Mouse (Mus musculus) mouse trophoblast stem cell (cell line): ENCODE results near the gene Zfp704.

Experiments
- in situ Hi-C, 2 experiments: fragments of 300-500 bp; cut with MseI, MboI; formaldehyde crosslinking; loops; 2 replicates in 1 of 2; 3 replicates in 1 of 2; pipeline ENCODE4 v1.15.1; 2025

Gene Zfp704

DNA sequence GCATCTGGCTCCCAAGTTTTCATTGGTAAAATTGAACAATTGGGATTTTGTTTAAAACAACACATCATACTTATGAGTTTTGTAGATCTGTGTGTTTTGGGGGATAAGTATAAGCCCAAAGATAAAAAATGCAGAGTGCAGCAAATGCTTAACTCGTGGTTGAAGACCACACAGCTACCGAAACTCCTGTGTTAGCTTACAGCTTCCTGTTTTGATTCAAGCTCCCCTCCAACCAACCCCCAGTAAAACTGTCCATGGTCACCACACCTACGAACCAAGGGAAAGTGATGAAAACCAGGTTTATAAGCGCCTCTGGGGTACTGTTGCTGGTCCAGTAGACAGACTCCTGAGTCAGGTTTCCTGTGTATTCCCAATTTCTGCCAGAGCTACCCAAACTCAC, 144.2 kb downstream of the Zfp704 start:
- in situ Hi-C loops: no loop called here

DNA sequence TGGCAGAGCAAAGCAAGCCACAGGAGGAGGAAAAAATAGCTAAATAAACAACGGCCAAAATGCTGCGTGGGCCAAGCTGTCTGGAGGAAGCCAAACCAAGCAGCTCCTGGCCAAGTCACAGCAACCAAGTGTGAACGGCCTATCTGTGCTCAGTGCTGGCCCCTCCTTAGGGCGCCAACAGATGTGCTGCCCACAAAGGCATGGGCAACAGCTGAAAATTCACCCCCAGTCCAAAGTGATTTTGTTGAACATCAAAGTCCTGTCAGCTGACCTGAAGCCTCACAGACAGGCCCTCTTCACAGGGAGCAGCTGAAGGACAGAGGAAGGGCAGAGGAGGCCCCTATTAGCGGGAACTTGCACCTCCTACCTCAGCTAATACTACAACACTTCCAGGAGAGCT, 148.2 kb downstream of the Zfp704 start:
- in situ Hi-C loops: no loop called here

DNA sequence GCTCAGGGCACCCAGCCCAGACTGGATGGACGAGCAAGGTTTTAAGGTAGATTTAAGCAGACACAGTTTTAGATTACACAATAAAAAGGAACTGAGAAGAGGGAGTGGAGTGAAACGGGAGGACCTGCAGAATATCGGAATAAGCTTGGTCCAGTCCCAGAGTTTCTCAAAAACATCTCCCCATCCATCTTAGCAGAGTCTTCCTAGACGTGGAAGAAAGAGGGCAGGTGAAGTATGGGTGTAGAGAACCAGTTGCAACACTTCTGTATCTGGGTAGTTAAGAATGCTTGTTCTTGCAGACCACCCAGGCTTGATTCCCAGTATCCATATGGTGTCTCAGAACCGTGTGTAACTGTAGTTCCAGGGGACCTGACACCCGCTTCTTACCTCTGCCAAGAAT, 149.6 kb downstream of the Zfp704 start:
- in situ Hi-C loops: no loop called here

DNA sequence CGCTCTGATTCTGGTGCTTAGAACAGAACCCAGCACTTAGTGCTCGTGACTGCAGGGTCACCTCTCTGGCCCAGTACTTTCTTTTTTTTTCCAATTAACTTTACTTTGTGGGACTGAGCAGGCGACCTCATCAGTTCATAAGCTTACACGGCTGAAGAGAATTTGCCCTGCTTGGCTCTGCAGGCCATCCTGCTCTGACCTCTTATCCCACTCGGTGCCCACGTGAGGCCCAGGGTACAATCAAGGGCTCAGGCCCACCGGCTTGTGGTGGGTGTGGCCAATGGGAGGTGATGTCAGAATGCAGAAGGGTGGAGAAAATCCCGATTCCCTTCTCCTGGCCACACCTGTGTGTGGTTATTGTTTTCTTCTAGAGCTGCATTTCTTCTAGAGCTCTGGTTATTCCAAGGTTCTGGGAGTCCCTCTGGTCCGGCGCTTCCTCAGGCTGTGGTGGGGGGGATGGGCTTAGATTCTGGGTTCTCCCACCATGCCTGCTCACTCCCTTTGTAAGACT, 153.4 kb downstream of the Zfp704 start:
- in situ Hi-C loops: no loop called here

DNA sequence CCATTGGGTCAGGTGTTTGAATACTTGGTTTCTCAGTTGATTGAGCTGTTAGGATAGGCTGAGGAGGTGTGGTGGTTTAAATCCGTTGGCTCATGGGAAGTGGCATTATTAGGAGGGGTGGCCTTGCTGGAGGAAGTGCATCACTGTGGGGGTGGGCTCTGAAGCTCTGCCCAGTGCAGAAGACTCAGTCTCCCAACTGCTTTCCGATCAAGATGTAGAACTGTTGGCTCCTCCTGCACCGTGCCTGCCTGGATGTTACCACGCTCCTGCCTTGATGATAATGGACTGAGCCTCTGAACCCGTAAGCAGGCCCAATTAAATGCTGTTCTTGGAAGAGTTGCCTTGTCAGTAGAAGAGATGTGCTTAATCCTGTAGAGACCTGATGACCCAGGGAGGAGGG, 154.5 kb downstream of the Zfp704 start:
- in situ Hi-C loops: no loop called here

DNA sequence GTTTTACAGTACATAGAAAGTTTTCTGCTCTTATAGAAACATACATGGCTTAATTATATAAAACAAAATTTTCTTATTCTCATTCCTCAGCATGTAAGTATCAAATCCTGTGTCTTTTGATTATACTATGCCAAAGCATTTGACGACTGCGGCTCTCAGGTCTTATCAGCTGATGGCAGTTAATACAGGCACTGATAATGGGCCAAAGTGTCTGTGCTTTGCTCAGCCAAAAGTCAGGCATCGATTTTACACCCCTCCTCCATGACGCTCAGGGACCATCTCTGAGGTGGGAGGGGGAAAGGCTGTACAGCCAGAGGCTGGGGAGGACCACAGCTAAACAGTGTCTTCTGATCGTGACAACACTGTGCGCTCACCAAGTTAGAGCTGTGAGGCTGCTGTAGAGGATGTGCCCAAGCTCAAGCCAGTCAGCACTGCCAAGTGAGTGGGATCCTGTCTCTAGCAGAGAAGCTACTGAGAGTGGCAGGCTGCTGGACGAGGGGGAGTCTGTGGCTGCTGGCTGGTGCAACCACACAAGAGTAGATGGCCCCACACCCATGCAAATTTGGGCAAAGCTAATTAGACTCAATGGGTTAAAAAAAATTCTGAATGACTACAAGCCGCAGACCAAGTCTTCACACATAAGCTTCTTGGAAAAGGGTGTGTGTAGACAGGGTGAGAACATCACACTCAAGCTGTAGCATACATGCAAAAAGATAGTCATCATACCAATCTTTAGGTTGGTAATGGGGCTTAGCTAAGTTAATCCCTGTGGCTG, 155.1 kb downstream of the Zfp704 start:
- in situ Hi-C loops: no loop called here

DNA sequence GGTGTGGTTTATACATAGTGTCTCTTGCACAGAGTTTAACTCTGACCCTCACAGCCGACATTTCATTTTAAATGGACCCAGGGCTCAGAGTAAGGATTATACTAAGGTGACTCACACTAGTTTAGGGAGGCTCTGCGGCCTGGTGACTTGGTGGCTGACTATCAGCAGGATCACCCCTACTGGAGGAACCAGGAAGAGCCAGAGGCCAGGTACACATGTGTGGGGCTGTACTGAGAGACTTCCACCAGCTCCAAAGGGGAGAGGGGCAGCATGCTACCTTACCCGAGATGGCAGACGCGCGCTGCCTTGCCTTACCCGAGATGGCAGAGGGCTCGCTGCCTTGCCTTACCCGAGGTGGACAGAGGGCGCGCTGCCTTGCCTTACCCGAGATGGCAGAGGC, 159.4 kb downstream of the Zfp704 start:
- in situ Hi-C loops: no loop called here

DNA sequence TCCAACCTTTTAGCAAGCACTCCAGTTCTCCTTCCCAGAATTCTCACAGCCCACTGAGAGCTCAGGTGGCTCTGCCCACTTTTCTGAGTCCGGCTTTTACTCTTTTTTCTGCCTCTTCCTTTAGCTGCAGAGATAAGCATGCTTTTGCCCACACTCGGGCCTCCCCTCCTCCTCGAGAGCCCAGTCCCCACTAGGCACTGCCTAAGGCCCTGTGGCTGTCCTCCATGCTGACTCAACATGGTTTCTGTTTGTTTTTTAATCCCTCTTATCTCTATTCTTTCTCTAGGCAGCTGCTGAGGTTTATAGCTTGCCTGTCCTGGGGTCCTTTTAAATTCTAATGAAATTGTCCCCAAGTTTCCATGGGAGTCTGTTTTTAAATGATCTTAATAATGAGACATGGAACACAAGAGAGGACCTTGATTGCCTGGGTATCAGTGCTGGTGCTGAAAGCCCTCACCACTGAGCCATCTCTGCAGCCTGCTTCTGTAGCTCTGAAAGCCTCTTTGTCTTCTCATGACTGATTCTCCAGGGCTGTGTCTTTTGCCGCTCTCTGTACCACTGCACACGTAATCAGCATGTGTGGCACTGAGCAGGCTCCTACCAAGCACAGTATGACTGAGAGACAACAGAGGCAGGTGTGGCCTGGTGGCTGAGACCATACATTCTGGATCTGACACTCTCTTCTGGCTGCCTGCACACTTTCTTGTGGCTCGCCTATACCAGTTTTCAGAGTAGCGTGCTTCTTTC, 160.5 kb downstream of the Zfp704 start:
- in situ Hi-C loops: no loop called here

- in situ Hi-C loops: no loop called here
These were observed 161.3 kb downstream of the Zfp704 start for GRCm38 (mm10) chr3:9448541-9448940.

GRCm38 (mm10) chr3:9444558-9444957, 165.3 kb downstream of the Zfp704 start:
- in situ Hi-C loops: no loop called here

GRCm38 (mm10) chr3:9443981-9444380, 165.9 kb downstream of the Zfp704 start:
- in situ Hi-C loops: no loop called here

DNA sequence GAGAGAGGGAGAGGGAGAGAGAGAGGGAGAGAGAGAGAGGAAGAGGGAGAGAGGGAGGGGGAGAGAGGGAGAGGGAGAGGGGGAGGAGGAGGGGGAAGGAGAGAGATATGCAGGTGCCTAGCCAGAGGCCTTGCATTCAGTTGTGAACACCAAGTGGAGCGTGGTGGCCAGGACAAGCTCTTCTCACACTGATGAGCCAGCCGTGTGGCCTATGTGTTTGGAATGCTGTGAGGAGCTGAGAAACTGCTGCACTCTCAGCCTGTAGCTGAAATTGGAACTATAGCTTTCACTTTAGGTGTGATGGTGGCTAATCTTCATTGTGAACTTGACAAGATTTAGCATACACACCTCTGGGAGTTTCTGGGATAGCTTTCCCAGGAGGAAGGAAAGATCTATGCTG, 166.4 kb downstream of the Zfp704 start:
- in situ Hi-C loops: no loop called here

DNA sequence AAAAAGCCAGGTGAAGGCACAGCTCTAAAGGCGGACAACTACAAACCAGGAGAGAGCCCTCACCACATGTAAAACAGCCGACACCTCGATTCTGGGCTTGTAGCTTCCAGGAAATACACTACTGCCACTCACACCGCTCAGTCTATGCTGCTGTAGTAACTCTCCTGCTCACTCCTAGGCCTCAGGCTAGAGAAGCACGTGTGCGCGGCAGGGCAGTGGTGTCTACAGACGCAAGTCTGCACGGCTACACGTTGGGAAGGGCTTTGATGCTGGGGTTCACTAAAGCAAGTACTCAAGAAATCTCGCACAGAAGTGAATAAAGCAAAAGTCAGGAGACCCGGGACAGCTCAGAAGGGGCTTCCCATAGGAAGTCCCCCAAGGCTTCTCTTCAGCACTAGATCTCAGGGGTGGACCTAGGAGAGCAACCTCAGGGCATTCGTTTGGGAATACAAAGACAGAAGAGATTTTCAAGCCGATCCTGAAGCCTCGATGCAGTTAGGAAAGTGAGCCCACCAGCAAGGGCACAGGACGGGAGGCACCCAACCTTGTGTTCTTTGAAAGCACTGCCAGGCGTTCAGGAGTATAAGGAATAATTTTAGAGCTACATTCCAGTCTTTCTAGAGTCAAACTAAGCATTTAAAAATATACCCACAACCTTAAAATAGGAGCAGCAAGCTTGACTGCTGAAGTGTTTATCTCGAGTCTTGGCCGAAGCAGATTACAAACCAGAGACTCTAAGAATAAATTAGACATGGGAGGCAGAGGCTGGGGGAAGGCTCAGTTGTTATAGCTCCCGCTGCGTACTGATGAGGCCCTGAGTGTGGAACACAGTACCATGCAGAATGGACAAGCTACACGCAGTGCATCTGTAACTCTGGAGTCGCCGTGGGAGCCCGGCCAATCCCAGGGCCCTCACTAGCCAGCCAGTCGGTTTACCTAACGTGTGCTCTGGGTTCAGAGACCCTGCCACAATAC, 168.0 kb downstream of the Zfp704 start:
- in situ Hi-C loops: no loop called here

- in situ Hi-C loops: no loop called here
These were observed 169.4 kb downstream of the Zfp704 start for GRCm38 (mm10) chr3:9440466-9440865.

GRCm38 (mm10) chr3:9439619-9440286, 170.1 kb downstream of the Zfp704 start:
- in situ Hi-C loops: no loop called here

DNA sequence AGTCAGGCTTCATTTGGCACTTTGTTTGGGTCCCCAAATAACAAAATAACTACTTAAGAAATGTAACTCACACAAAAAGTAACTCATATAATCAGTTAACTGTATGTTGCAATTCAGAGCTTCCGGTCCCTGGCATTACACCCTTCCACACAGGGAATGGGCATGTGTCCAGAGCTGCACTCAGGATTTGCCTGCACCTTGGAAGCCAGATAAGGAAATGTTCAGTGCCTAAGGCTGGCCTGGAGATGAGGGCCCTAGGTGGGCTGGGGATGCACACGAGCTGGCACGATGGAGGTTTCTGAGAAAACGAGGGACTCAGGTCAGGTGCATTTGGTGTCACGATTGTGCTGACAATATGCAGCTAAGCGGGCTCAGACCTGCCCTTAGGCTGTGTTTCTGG, 173.6 kb downstream of the Zfp704 start:
- in situ Hi-C loops: no loop called here

DNA sequence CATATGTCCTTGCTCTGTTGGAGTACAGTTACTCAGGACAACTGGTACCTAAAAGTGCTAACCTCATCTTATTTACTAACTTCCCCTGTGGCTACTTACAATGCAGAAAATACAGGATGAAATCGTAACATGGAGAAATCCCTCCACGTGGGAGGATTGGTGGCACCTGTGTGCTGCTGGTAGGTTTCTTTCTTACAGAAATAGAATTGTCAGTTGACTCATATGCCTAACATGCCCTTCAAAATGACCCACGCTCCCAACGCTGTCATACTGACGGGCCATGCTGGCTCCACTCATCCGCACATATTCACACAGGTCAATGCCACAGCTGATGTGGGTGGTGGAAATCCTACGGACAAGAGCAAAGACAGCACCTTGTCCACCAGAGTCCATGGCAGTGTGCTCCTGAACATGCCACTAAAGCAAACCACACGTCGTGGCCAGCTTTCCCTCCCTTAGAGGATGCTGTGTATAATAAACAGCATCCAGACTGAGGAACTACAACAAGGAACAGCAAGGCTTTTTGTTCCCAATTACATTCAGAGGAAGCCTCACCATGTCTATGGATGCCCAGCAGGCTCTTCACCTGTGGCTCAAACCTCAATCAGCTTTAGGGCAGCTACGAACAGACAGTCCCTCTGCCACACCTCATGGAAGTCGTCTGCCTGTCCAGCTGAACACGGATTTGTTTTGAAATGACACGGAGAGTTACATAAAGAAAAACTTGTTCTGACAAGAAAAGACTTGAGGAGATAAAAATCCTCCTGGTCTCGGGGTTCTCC, 175.3 kb downstream of the Zfp704 start:
- in situ Hi-C loops: no loop called here

GRCm38 (mm10) chr3:9432796-9433526, 176.9 kb downstream of the Zfp704 start:
- in situ Hi-C loops: no loop called here

- in situ Hi-C loops: no loop called here
These were observed 177.7 kb downstream of the Zfp704 start for GRCm38 (mm10) chr3:9432226-9432625.

DNA sequence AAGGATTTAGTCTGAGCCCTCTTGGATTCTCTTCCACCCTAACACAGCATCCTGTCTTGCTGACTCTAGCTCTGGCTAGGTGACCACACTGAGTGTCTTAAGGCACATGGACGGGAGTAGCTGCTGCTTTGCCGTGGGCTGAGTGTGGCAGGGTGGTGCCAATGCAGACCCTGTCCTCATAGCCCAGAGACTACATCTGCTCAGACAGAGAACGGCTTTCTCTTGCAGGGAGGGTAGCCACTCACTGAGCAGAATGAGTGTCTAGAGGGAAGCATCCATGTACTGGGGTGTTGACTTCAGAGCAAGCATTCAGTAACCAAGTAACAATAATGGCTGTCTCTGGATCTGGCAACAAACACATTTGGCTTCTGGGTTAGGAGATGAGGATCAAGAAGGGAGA, 179.9 kb downstream of the Zfp704 start:
- in situ Hi-C loops: no loop called here
